Comparison of ENCODE assay signal across 1 mouse cellular context in genomic region chr5:27737168-27737567, GRCm38 (mm10).
TF ChIP-seq lines count a peak whose summit lies in the region.

No protein-coding gene starts in this region.

TF ChIP-seq in MEL, 35 proteins besides CTCF, POLR2A, EP300 and RAD21 (continued from another document):
- TF ChIP-seq UBTF (IDR thresholded peaks at IDR 0.05; ENCODE audit: borderline replicate concordance, insufficient read depth, low read depth, low read length) (no peak), SMC3 (IDR thresholded peaks at IDR 0.05; ENCODE audit: low read depth, low read length) (peak; percentile 61), ZMIZ1 (IDR thresholded peaks at IDR 0.05; ENCODE audit: low read depth, low read length) (no peak), ZC3H11A (IDR thresholded peaks at IDR 0.05; ENCODE audit: low read depth, low read length) (no peak)
TF ChIP-seq in MEL: peak in this region for 4.
